Mouse (Mus musculus): ENCODE results near the gene Gm20721.
A peak's percentile ranks its signal among the peaks of the same experiment; 100 is the strongest.
"Not testable (repeated sequence)": the region's sequence is repeated elsewhere in the genome, so short reads cannot be mapped to it uniquely, and the experiment has no call there.

The Gm20721 gene

DNA sequence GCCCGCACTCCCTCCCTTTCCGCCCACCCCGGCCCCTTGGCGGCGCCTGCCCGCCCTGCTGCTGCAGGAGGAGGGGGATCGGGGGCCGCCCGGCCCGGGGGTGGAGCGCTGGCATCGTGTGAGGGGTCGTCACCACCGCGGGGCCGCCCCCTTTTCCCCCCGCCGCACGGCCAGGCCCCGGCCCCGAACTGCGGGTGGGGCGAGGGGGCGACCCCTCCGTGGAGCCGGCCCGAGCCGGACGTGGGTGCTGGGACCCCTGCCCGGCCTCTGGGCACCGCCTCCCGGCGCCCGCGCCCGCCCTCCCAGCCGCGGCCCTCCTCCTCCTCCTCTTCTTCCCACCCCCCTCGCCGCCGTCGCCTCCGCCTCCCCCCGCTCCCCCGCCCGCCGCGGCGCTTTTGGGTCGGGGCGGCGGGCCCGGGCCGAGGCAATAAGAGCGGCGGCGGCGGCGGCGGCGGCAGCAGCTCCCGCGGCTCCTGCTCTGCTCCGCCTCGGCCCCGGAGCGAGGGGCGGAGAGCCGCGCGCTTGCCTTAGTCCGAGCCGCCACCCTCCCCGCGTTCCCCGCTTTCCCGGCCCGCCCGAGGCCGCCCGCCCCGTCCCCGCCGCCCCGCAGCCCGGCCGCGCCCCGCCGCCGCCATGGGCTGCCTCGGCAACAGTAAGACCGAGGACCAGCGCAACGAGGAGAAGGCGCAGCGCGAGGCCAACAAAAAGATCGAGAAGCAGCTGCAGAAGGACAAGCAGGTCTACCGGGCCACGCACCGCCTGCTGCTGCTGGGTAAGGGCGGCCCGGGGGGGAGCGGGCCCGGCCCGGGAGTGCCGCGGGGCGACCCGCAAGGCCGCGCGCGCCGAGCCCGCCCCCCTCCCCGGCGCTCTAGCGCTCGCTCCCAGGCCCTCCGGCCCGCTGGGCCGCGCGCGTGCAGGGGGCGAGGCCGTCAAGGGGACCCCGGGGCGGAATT, 16.6 kb downstream of the Gm20721 start:
- DNase-seq (ENCODE audit: low spot score in 2 of 2) = peak; percentile 69 to 73

DNA sequence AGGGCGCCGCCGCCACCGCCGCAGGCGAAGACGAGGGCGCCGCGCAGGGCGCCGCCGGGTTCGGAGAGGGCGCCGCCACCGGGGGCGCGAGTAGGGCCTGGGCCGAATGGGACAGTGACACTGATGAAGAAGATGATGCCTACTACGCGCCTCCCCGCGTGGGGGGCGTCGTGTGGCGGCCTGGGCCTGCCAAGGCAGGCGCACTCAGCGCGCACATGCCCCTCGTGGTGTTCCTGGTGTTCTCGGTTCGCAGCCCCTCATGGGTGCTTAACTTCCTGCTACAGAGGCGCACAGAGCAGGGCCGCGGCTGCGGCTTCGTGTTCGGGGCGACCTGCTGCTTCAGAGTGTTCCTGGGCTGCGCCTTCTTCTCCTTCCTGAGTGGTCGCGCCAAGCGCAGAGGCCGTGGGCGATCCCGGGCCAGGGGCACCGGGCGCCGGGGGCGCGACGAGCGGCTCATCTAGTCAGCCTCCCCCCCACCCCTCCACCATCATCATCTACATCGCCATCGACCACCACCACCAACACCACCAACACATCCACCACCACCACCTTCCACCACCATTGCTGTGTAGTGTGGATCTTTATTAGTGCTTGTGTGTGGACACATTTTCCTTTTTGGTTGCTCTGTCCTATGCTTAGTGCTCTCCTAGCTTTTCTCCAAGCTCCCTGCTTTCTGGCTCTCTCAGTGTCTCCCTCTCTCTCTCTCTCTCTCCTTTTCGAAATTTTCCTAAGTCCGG, 17.4 kb downstream of the Gm20721 start:
- DNase-seq (ENCODE audit: low spot score in 2 of 2) = peak; percentile 65

DNA sequence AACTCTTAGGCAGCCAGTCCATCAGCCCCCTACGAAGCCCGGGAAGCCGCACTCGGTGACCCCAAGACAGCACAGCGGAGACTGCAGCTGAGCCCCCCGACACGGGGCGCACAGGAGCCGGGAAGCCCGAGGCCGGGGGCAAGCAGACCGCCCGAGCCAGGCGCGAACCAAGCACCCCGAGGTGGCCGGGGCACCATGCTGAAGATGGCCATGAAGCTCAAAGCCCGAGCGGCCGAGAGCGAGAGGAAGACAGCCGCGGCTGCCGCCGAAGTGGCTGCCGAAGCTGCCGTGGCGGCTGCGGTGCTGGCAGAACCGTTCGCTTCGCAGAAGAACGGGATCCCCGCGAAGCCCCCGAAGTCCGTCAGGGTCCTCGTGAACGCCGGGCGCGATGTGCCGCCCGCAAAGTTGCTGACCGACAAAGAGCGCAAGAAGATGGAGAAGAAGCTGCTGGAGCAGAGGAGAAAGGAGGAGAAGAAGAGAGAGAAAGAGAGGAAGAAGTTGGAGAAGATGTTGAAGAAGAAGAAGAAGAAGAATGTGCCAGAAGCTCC, 18.1 kb downstream of the Gm20721 start:
- DNase-seq (ENCODE audit: low spot score in 2 of 2) = no peak

DNA sequence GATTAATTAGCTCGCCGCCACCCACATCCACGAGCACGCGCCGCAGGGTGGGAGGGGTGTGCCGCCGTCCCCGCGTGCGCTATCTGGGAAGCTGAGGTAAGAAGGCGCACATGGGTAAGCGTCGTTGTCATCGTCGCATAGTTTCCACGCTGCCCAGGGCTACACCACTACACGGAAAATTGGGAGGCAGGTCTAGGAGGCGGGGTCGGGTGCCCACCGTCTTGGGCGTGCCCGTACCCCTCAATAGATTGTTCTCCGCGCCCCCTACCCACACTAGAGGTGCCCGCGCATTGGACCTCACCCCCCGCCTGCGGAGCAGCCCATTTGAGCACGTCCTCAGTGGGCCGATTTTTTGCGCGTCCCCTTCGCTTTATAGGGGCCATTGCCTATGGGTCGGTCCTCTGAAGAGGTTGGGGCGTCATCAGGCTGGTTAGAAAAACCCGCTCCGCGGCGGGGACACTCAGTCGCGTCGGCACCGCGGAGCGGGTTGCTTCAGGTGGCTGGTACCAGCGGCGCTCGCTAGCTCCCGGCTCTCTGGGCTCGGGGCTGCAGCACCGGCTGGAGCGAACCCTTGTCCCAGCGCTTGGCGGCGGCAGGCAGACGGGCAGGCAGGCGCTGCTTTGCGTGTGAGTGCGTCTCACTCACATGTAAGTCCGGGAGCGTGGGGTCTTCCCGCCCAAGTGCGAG, 19.1 kb downstream of the Gm20721 start:
- peak; percentile 70 to 76 for DNase-seq (ENCODE audit: low spot score in 2 of 2)

DNA sequence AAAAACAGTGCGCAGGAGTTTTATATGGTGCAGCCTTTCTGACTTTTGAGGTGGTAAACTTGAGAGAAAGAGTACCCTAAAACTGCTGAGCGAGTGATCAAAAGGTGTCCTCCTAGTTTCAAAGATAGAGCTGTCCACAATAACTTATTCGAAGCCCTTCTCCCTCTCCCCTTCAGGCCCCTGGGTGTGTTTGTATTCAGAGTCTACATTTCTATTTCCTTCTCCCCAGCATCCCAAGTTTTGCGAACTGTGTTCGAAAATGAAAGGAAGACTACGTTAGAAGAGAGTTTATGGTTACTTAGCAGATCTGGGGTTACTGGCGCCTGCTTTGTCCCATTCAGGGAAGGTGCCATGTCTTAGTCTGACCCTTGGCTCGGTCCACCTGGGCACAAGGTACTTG, 20.0 kb downstream of the Gm20721 start:
- no peak for DNase-seq (ENCODE audit: low spot score in 2 of 2)

DNA sequence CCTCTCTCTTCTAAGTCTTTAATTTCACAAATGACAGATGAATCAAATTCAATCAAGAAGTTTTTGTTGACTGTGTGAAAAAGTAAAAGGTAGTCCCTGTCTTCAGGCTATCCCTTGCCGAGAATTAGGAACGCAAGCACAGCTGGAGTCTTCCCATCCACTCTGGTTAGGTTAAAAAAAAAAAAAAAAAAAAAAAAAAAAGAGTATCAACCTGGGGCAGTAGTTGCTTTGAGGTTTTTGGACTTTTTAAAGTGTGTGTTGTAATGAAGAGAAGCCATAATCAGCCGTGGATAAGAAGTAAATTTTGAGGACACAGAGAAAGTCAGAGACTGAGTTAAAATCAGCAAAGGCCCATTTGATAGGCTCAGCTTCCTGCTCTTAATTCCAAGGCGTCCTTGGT, 20.5 kb downstream of the Gm20721 start:
- DNase-seq (ENCODE audit: low spot score in 2 of 2) = no peak

DNA sequence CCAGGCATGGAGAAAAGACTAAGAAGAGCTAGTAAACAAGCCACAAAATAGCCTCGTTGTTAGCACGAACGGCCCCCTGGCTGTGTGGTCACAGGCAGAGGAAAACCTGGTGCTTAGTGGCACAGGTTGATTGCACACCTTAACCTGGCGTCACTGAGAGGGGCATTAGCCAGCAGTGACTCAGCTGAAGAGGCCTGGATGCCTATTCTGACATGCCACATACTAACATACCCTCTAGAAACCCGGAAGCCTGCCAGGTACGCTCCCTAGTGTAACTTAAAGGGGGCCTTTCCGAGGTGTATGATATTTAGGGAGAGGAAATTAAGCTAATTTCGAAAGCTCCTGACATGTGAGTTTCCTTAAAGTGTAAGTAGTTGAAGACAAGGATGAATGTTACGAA, 29.9 kb downstream of the Gm20721 start:
- DNase-seq (ENCODE audit: low spot score in 2 of 2) = no peak

DNA sequence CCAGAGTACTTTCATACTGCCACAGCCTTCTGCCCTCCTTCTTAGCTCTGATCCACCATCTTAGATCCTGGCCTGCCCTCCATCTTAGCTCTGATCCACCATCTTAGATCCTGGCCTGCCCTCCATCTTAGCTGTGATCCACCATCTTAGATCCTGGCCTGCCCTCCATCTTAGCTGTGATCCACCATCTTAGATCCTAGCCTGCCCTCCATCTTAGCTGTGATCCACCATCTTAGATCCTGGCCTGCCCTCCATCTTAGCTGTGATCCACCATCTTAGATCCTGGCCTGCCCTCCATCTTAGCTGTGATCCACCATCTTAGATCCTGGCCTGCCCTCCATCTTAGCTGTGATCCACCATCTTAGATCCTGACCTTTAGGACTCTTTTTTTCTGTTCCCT, 31.1 kb downstream of the Gm20721 start:
- DNase-seq (ENCODE audit: low spot score in 2 of 2) = not testable (repeated sequence)

DNA sequence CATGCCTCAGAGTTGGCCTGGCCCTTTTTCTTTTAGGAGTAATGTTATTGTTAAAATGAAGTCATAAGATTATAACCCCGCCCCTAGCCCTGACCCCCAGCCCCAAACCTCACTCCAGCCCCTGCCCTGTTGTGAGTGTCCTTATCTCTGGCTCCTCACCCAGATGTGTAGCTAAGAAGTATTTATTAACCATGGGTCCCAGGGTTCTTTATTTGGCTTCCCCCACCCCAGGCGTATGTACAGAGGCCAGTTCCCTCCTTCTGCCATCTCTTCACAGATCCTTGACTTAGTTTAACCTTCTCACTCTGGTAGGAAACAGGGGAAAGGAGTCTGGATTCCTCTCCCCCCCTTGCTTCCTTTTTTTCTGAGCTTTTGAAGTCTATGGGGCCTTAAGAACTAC, 33.9 kb downstream of the Gm20721 start:
- no peak for DNase-seq (ENCODE audit: low spot score in 2 of 2)

DNA sequence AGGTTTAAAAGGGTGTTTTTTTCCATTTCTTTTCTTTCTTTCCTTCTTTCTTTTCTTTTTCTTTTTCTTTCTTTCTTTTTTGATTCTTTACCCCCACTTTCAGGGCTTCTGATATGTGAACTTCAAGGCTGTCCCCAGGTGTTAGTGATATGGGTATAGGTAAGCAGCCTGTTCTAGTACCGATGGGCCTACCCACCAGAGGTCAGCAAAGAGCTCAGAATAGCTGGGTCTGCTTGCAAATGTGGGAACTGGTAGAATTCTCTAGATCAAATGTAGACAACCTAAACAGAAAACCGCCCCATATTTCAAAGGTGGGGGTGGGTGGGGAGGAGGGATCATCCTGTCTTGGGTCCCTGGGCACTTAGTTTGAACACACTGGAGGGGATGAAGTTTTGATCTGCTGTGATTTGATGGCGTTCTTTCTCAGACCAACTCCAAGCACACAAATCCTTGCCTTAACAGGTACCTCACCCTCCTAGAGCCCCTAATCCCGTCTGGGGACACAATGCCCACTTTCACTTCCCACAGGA, 34.3 kb downstream of the Gm20721 start:
- DNase-seq (ENCODE audit: low spot score in 2 of 2) = peak; percentile 80 to 83

DNA sequence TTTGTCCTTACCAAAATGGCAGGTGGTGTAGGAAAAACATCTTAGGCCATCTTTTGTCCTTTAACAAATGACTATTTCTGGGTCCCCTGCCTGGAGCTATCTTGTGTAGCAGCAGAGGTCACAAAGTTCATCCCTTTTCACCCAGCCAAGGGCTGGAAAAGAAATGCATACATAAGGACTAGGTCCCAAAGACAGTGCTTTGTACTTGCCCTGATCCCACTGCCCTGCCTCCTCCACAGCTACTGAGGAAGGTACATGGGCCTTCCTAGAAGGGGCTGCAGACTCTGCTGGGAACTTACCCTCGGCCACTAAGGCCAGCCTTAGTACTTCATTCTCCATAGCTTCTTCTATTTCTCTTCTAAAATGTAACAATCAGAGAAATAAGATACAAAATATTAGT, 34.9 kb downstream of the Gm20721 start:
- no peak for DNase-seq (ENCODE audit: low spot score in 2 of 2)

DNA sequence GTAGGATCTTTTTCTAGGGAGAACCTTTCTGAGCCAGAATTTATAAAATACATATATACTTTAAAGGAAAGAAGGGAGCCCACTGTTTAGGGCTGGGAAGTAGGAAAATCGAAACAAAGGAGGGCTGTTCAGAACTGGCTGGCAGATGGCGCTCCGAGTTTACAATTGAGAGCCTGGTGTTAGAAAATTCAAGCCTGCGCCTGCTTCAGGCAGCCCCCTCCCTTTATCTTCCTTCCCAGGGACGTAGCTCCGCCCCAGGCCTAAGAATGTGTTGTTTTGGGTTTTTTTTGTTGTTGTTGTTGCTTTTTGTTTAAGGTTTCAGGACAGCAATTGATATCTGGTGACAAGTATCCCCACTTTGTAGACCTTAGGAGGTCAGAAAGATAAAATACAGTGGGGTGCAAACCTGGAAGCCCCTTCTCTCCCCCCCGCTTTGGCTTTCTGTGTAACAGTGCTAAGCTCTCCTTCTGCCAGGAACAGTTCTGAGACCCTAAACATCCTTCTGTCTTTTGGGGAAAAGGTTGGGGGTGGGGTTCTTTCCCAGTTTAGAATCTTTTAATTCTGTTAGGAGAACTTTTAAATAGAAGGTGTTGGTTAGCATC, 35.5 kb downstream of the Gm20721 start:
- DNase-seq (ENCODE audit: low spot score in 2 of 2) = peak; percentile 24 to 33

DNA sequence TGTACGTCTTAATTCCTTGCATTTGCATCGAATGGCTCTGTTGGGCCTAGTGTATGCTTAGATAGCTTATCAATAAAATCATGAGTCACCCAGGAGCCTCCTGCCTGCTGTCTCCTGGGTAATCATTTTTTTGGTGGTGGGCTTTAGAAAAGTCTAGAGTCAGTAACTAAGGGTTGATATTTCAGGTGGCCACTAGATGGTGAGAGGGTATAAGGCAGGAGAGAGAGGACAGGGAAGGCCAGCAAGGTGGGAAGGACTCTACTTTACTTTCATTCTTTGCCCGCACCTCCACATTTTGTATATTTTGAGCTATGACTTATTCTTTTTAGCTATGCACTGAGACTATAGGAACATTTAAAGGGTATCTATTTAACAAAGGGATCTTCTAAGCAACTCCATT, 38.6 kb downstream of the Gm20721 start:
- no peak for DNase-seq (ENCODE audit: low spot score in 2 of 2)

DNA sequence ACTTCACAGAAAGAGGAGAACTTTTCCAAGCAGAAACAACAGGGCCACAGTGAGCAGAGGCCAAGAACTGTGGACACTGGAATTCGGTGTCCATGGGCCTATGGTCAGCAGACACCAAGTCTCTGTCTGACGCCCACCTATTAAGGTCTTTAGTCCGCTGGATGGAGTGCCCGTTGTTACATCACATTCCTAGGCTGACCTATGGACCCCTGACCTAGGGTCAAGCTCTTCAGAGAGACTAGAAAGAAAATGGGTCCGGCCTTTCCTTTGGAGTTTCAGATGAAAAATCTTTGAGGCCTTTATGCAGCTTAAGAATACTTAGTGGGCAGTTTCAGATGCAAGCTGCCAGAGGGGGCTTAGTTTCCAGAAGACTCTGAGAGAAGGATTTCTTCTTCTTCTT, 40.9 kb downstream of the Gm20721 start:
- DNase-seq (ENCODE audit: low spot score in 2 of 2) = no peak

DNA sequence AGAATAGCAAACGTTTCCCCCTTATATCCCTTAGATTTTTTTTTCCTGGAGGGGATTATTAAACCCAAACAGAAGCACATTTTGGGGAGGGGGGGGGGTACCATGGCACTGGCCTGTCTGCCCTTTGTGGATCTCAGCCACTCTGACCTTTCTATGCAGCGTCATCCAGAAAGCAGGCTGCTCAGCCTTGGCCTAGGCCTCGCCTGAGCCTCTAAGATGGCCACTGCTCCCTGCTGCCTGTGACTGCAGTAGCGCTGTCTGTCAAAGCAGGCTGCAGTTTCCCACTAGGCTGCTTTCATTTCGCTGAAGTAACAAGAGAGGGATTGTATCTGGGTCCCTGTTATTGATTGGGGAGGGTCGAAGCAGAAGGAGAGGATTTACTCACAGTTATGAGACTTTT, 44.0 kb downstream of the Gm20721 start:
- no peak for DNase-seq (ENCODE audit: low spot score in 2 of 2)

DNA sequence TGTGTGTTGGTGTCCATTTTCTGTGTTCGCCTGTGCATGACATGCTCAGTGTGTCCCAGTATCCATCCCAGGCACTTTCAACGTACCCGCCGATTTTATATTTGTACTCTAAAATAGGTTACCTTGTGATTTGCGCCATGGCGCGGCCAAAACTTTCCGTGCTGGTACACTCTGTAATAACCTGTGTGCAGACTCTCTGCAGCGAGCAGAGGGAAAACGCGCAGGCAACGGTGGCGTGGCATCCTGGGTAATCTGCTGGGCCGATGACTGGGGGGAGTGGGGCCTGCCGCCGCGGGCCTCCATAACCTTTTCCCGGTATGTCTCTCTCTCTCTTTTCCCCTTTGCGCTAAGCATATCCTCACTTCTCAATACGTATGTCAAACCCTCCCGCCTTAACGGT, 45.8 kb downstream of the Gm20721 start:
- no peak for DNase-seq (ENCODE audit: low spot score in 2 of 2)

DNA sequence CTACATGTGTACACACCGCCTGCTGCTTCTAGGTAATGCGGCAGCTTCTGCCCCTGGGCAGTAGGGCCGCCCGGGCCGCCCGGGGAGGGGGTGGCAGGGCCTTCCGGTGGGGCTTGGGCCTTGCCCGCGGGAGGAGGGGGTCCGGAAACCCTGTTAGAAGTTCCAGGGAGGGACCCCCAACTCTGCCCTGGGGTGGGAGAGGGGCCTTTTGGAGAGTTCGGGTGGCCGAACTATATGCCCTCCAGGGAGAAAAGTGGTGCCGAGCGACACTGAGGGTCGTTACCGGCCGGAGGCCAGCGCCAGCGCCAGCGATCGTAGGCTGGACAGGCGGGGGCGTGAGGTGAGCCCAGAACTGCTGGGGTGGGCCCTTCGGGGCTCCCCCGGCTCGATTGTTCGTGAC, 46.3 kb downstream of the Gm20721 start:
- DNase-seq (ENCODE audit: low spot score in 2 of 2) = no peak

DNA sequence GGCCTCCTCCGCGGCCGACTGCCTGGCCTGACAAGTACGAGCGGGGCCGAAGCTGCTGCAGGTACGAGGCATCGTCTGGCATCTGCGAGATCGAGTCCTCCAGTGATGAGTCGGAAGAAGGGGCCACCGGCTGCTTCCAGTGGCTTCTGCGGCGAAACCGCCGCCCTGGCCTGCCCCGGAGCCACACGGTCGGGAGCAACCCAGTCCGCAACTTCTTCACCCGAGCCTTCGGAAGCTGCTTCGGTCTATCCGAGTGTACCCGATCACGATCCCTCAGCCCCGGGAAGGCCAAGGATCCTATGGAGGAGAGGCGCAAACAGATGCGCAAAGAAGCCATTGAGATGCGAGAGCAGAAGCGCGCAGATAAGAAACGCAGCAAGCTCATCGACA, 46.7 kb downstream of the Gm20721 start:
- no peak for DNase-seq (ENCODE audit: low spot score in 2 of 2)

DNA sequence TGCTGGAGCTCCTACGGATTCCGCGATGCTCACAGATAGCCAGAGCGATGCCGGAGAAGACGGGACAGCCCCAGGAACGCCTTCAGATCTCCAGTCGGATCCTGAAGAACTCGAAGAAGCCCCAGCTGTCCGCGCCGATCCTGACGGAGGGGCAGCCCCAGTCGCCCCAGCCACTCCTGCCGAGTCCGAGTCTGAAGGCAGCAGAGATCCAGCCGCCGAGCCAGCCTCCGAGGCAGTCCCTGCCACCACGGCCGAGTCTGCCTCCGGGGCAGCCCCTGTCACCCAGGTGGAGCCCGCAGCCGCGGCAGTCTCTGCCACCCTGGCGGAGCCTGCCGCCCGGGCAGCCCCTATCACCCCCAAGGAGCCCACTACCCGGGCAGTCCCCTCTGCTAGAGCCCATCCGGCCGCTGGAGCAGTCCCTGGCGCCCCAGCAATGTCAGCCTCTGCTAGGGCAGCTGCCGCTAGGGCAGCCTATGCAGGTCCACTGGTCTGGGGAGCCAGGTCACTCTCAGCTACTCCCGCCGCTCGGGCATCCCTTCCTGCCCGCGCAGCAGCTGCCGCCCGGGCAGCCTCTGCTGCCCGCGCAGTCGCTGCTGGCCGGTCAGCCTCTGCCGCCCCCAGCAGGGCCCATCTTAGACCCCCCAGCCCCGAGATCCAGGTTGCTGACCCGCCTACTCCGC, 47.3 kb downstream of the Gm20721 start:
- no peak for DNase-seq (ENCODE audit: low spot score in 2 of 2)

DNA sequence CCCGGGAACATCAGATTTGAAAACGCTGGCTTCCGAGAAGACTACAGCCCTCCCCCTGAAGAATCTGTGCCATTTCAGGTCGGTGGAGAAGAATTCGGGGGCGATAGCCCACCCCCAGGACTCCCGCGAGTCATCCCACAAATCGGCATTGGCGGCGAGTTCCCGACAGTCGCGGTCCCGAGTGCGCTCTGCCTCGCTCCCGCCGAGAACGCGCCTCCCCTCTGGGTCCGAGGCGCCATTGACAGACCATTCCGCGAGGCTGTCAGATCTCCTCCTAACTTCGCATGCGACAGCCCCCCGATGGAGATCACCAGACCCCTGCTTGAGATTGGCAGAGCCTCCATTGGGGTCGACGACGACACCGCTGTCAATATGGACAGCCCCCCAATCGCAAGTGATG, 48.0 kb downstream of the Gm20721 start:
- no peak for DNase-seq (ENCODE audit: low spot score in 2 of 2)

DNA sequence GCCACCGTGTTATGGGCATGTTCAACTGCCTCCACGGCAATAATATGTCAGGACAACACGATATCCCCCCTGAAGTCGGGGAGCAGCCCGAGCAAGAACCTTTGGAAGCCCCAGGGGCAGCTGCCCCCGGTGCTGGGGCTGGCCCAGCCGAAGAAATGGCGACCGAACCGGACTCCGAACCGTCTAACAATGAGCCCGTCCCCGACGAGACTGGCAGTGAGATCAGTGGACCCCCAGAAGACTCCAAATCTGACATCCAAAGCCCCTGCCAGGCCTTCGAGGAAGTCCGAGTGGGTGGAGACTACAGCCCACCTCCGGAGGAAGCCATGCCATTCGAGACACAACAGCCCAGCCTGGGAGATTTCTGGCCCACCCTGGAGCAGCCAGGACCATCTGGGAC, 48.7 kb downstream of the Gm20721 start:
- no peak for DNase-seq (ENCODE audit: low spot score in 2 of 2)

Measured in spleen, postnatal 36 days (tissue).